Mouse (Mus musculus) CH12.LX (cell line): ENCODE measurements around the gene Scn4a. TPM values are rescaled to one million over a fixed set of nuclear protein-coding genes. Genes with fewer than 3 reads are reported as not detected.

Experiments
- DNase-seq: peaks from one replicate; pipeline ENCODE4 v3.0.0-alpha.2; 2013; ENCODE audit errors: extremely low read depth
- H3K27ac ChIP-seq: 2 replicates; pipeline ENCODE4 v1.5.1; 2012; ENCODE audit warnings: low read depth, mild to moderate bottlenecking, control low read depth, moderate library complexity; ENCODE audit not compliant: insufficient read depth
- H3K27me3 ChIP-seq: replicated peaks from 2 replicates; pipeline ENCODE3; 2012; ENCODE audit warnings: inconsistent platforms
- H3K36me3 ChIP-seq, 2 experiments: replicated peaks in 1 of 2; 2 replicates each; pipeline versions ENCODE3 to v1.6.1; 2012; ENCODE audit warnings: inconsistent platforms in 1 of 2, low read length in 1 of 2, mild to moderate bottlenecking in 1 of 2, mixed read lengths in 1 of 2, moderate library complexity in 1 of 2; ENCODE audit not compliant: control insufficient read depth in 1 of 2, insufficient read depth in 1 of 2
- H3K4me1 ChIP-seq, 2 experiments: 2 replicates each; pipeline ENCODE4 v1.6.1; 2012; ENCODE audit warnings: inconsistent platforms in 1 of 2, moderate library complexity in 1 of 2; ENCODE audit not compliant: insufficient read depth in 2 of 2, control insufficient read depth in 1 of 2
- H3K4me2 ChIP-seq: 2 replicates; pipeline ENCODE4 v1.6.1; 2012; ENCODE audit warnings: low read depth, mild to moderate bottlenecking, control low read depth; ENCODE audit not compliant: poor library complexity, insufficient read depth, severe bottlenecking
- H3K4me3 ChIP-seq, 3 experiments: fragments of 150-350 bp in 1 of 3; sonication (generic) in 1 of 3; replicated peaks in 1 of 3; 2 replicates each; pipeline versions ENCODE3 to v1.5.1; 2011 to 2012; ENCODE audit warnings: low read depth in 2 of 3, low read length in 2 of 3, mild to moderate bottlenecking in 2 of 3, moderate library complexity in 2 of 3, control low read depth in 1 of 3, improper control_type of control experiment in 1 of 3, inconsistent platforms in 1 of 3, mixed read lengths in 1 of 3; ENCODE audit not compliant: poor library complexity in 1 of 3
- H3K79me2 ChIP-seq: replicated peaks from 2 replicates; pipeline ENCODE4 v1.6.1; 2012; ENCODE audit warnings: mild to moderate bottlenecking, moderate library complexity; ENCODE audit not compliant: control insufficient read depth, poor library complexity, insufficient read depth, severe bottlenecking; ENCODE audit errors: extremely low read depth
- H3K9ac ChIP-seq: 2 replicates; pipeline ENCODE4 v1.6.1; 2012; ENCODE audit warnings: low read depth, mild to moderate bottlenecking, control low read depth, moderate library complexity; ENCODE audit not compliant: insufficient read depth
- H3K9me3 ChIP-seq: replicated peaks from 2 replicates; pipeline ENCODE3; 2012; ENCODE audit warnings: low read length, inconsistent platforms, mixed read lengths
- CHD1 ChIP-seq: IDR thresholded peaks from 2 replicates; pipeline ENCODE4 v1.6.1; 2012; ENCODE audit warnings: low read depth, low read length, improper control_type of control experiment, inconsistent platforms
- CHD2 ChIP-seq: IDR thresholded peaks from 2 replicates; pipeline ENCODE4 v1.6.1; 2011; ENCODE audit warnings: low read length, improper control_type of control experiment
- CTCF ChIP-seq, 2 experiments: IDR thresholded peaks in 1 of 2; conservative IDR thresholded peaks in 1 of 2; 2 replicates each; pipeline ENCODE4 v1.5.1; 2011 to 2012; ENCODE audit warnings: low read depth in 2 of 2, low read length in 2 of 2, improper control_type of control experiment in 1 of 2, inconsistent platforms in 1 of 2, mild to moderate bottlenecking in 1 of 2, moderate library complexity in 1 of 2
- E2F4 ChIP-seq: IDR thresholded peaks from 2 replicates; pipeline ENCODE4 v1.6.1; 2011; ENCODE audit warnings: low read depth, low read length, improper control_type of control experiment; ENCODE audit not compliant: insufficient replicate concordance
- ELF1 ChIP-seq: IDR thresholded peaks from 2 replicates; pipeline ENCODE4 v1.6.1; 2014; ENCODE audit warnings: low read depth, mild to moderate bottlenecking, inconsistent platforms, low read length, improper control_type of control experiment
- EP300 ChIP-seq: IDR thresholded peaks from 2 replicates; pipeline ENCODE4 v1.6.1; 2011; ENCODE audit warnings: low read length, improper control_type of control experiment
- ETS1 ChIP-seq: conservative IDR thresholded peaks from 2 replicates; pipeline ENCODE4 v1.6.1; 2012; ENCODE audit warnings: low read depth, mild to moderate bottlenecking, inconsistent platforms, low read length, improper control_type of control experiment, moderate library complexity
- HCFC1 ChIP-seq: IDR thresholded peaks from 2 replicates; pipeline ENCODE4 v1.6.1; 2012; ENCODE audit warnings: low read depth, mild to moderate bottlenecking, inconsistent platforms, low read length, improper control_type of control experiment
- IRF4 ChIP-seq: IDR thresholded peaks from 2 replicates; pipeline ENCODE4 v1.6.1; 2014; ENCODE audit warnings: low read depth, mild to moderate bottlenecking, inconsistent platforms, low read length, improper control_type of control experiment
- JUN ChIP-seq: IDR thresholded peaks from 2 replicates; pipeline ENCODE4 v1.6.1; 2011; ENCODE audit warnings: low read depth, mild to moderate bottlenecking, low read length, improper control_type of control experiment, moderate library complexity; ENCODE audit not compliant: insufficient read depth
- KAT2A ChIP-seq: IDR thresholded peaks from 2 replicates; pipeline ENCODE4 v1.6.1; 2012; ENCODE audit warnings: low read length, improper control_type of control experiment, inconsistent platforms; ENCODE audit not compliant: insufficient replicate concordance
- MAFK ChIP-seq: IDR thresholded peaks from 2 replicates; pipeline ENCODE4 v1.6.1; 2011; ENCODE audit warnings: low read length, improper control_type of control experiment; ENCODE audit not compliant: insufficient replicate concordance
- MAX ChIP-seq: IDR thresholded peaks from 2 replicates; pipeline ENCODE4 v1.6.1; 2011; ENCODE audit warnings: low read length, improper control_type of control experiment
- MAZ ChIP-seq: IDR thresholded peaks from 2 replicates; pipeline ENCODE4 v1.6.1; 2012; ENCODE audit warnings: low read depth, mild to moderate bottlenecking, inconsistent platforms, low read length, improper control_type of control experiment, moderate library complexity
- MEF2A ChIP-seq: IDR thresholded peaks from 2 replicates; pipeline ENCODE4 v1.6.1; 2014; ENCODE audit warnings: low read depth, mild to moderate bottlenecking, inconsistent platforms, low read length, improper control_type of control experiment, borderline replicate concordance
- MXI1 ChIP-seq: IDR thresholded peaks from 2 replicates; pipeline ENCODE4 v1.6.1; 2011; ENCODE audit warnings: mild to moderate bottlenecking, low read depth, low read length, improper control_type of control experiment
- MYC ChIP-seq: IDR thresholded peaks from 2 replicates; pipeline ENCODE4 v1.6.1; 2011; ENCODE audit warnings: low read depth, mild to moderate bottlenecking, improper control_type of control experiment, low read length
- NELFE ChIP-seq: IDR thresholded peaks from 2 replicates; pipeline ENCODE4 v1.6.1; 2011; ENCODE audit warnings: low read depth, low read length, improper control_type of control experiment
- POLR2A ChIP-seq: IDR thresholded peaks from 2 replicates; pipeline ENCODE4 v1.6.1; 2011; ENCODE audit warnings: low read depth, mild to moderate bottlenecking, improper control_type of control experiment, low read length
- POLR2AphosphoS2 ChIP-seq: IDR thresholded peaks from 2 replicates; pipeline ENCODE4 v1.6.1; 2011; ENCODE audit warnings: low read depth, low read length, improper control_type of control experiment
- RAD21 ChIP-seq: IDR thresholded peaks from 2 replicates; pipeline ENCODE4 v1.6.1; 2011; ENCODE audit warnings: low read depth, mild to moderate bottlenecking, low read length, improper control_type of control experiment, moderate library complexity
- RCOR1 ChIP-seq: conservative IDR thresholded peaks from 2 replicates; pipeline ENCODE4 v1.6.1; 2012; ENCODE audit warnings: low read depth, mild to moderate bottlenecking, inconsistent platforms, low read length, improper control_type of control experiment
- SIN3A ChIP-seq: IDR thresholded peaks from 2 replicates; pipeline ENCODE4 v1.6.1; 2012; ENCODE audit warnings: low read length, improper control_type of control experiment, inconsistent platforms
- SMC3 ChIP-seq: IDR thresholded peaks from 2 replicates; pipeline ENCODE4 v1.6.1; 2011; ENCODE audit warnings: low read depth, low read length, improper control_type of control experiment
- TBP ChIP-seq: conservative IDR thresholded peaks from 2 replicates; pipeline ENCODE4 v1.6.1; 2011; ENCODE audit warnings: low read depth, low read length, improper control_type of control experiment
- TCF12 ChIP-seq: IDR thresholded peaks from 2 replicates; pipeline ENCODE4 v1.6.1; 2014; ENCODE audit warnings: low read depth, mild to moderate bottlenecking, inconsistent platforms, low read length, improper control_type of control experiment
- UBTF ChIP-seq: IDR thresholded peaks from 2 replicates; pipeline ENCODE4 v1.6.1; 2012; ENCODE audit warnings: low read depth, mild to moderate bottlenecking, inconsistent platforms, low read length, improper control_type of control experiment, moderate library complexity
- USF1 ChIP-seq: IDR thresholded peaks from 2 replicates; pipeline ENCODE4 v1.6.1; 2014; ENCODE audit warnings: low read depth, mild to moderate bottlenecking, inconsistent platforms, low read length, improper control_type of control experiment
- USF2 ChIP-seq: conservative IDR thresholded peaks from 2 replicates; pipeline ENCODE4 v1.6.1; 2011; ENCODE audit warnings: low read depth, low read length, improper control_type of control experiment
- ZKSCAN1 ChIP-seq: IDR thresholded peaks from 2 replicates; pipeline ENCODE4 v1.6.1; 2012; ENCODE audit warnings: low read depth, inconsistent platforms, low read length, improper control_type of control experiment, borderline replicate concordance
- ZMIZ1 ChIP-seq: IDR thresholded peaks from 2 replicates; pipeline ENCODE4 v1.6.1; 2012; ENCODE audit warnings: low read depth, mild to moderate bottlenecking, inconsistent platforms, low read length, improper control_type of control experiment
- dilution Hi-C: fragments of 300-500 bp; cut with MboI; formaldehyde crosslinking; loops from 2 replicates; pipeline ENCODE4 v1.14.3; 2020; ENCODE audit warnings: low sequenced_read_pairs; ENCODE audit not compliant: extremely low pct_unique_long_range_greater_than_20kb, extremely low pct_ligation_motif_present
- in situ Hi-C: fragments of 300-500 bp; cut with MboI; formaldehyde crosslinking; loops from 3 replicates; pipeline ENCODE4 v1.14.3; 2019; ENCODE audit warnings: low sequenced_read_pairs, low pct_ligation_motif_present, low pct_unique_long_range_greater_than_20kb, mixed read lengths
- polyA plus RNA-seq: library from polyadenylated mRNA; unstranded; fragments of >175 nt; gene quantifications from 2 replicates; pipeline ENCODE4 v1.2.1, GENCODE M21; 2012; ENCODE audit warnings: low read depth; ENCODE audit not compliant: insufficient read length
- total RNA-seq, 2 experiments: library from RNA; depleted of rRNA; stranded (reverse); fragments of 300-350 nt in 1 of 2; fragments of >200 nt in 1 of 2; gene quantifications; 2 replicates each; pipeline ENCODE4 v1.2.3; 2012 to 2014

The Scn4a gene
- total and polyA plus RNA-seq, 3 experiments: 0.55 to 0.97 (median 0.64) TPM

DNA sequence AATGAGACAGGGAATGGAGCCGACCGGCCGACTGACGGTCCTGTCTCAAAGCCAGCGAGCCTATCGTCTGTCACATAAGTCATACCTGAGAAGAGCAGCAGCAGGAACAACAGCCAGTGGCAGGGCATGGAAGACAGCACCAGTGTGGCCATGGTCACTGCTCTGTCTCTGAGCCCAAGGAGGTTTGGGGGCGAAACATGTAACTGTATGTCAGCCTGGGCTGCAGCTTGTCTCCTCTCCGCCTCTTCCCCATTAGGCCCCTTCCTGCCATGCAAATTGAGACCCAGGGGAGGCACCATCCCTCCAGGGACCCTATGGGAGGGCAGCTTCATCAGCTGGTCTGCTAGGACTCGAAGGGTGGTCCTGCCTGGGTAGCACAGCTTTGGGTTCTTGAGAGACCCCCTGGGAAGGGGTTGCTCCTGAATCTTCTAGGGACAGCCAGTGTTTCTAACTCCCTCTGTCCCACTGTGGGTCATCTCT lies 38.7 kb downstream of the Scn4a start, which contains the start of gene Cd79b (continued):
- TF ChIP-seq USF2: no peak
- TF ChIP-seq MXI1: peak; percentile 85
- peak; percentile 92; the same call in 1 of the 2 replicates for TF ChIP-seq SIN3A
- TF ChIP-seq E2F4: no peak
- peak; percentile 96 for TF ChIP-seq NELFE
- peak; percentile 69; the same call in 1 of the 2 replicates for TF ChIP-seq MAX
- peak; percentile 81; the same call in 1 of the 2 replicates for TF ChIP-seq KAT2A
- no peak; the same call in 1 of the 2 replicates for TF ChIP-seq CHD1
- no peak for TF ChIP-seq JUN

DNA sequence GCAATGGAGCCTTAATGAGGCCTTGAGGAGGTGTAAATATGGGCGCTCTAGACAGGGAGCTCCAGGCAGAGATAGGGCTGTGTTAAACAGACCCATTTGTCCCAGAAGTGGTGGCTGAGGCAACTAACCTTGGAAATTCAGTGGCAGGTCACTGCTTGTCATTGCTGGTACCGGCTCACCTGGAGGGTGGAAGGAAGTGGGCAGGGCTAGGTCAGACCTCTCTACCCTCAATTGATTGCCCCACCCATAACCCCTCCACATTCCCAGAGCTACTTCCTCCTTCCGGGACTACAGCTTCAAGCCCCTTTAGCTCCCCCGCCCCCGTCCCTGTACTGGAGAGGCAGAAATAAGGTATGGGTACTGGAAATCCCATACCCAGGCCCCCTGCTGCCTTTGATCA lies 39.6 kb downstream of the Scn4a start:
- H3K27me3 ChIP-seq: no peaks in the 10 kb centered on the region
- dilution Hi-C loops: no loop called here
- H3K4me1 ChIP-seq: peaks cover 42 to 82% of the 10 kb centered on the region in 2 experiments
- peak overlapping the region; percentile 75 to 97 (median 97) for H3K4me3 ChIP-seq
- peaks cover 34 to 35% of the 10 kb centered on the region in 2 experiments for H3K36me3 ChIP-seq
- no peaks in the 10 kb centered on the region for H3K9me3 ChIP-seq
- peak overlapping the region; percentile 99 for H3K27ac ChIP-seq
- peak overlapping the region; percentile 55 for H3K4me2 ChIP-seq
- H3K79me2 ChIP-seq: peaks cover 37% of the 10 kb centered on the region
- peak; percentile 54 for TF ChIP-seq MAX
- TF ChIP-seq POLR2A: peak; percentile 40; the same call in 1 of the 2 replicates
- 0 out of 2 replicates have a peak, but pooled peaks have one; percentile 42 for TF ChIP-seq TBP
- TF ChIP-seq POLR2AphosphoS2: no peak
- TF ChIP-seq EP300: peak; percentile 70
- peak; percentile 95 for TF ChIP-seq SIN3A
- TF ChIP-seq USF1: no peak
- TF ChIP-seq HCFC1: peak; percentile 54; the same call in 1 of the 2 replicates
- TF ChIP-seq ELF1: peak; percentile 94
- TF ChIP-seq CHD1: peak; percentile 89; the same call in 1 of the 2 replicates
- peak; percentile 56; the same call in 1 of the 2 replicates for TF ChIP-seq IRF4
- peak; percentile 58; the same call in 1 of the 2 replicates for TF ChIP-seq TCF12
- no peak for TF ChIP-seq USF2
- no peak for TF ChIP-seq RCOR1
- TF ChIP-seq UBTF: peak; percentile 25; the same call in 1 of the 2 replicates
- peak; percentile 54 for TF ChIP-seq ETS1
- peak; percentile 60; the same call in 1 of the 2 replicates for TF ChIP-seq MYC
- TF ChIP-seq CHD2: peak; percentile 64
- 0 out of 2 replicates have a peak, but pooled peaks have one; percentile 14 for TF ChIP-seq KAT2A
- TF ChIP-seq MAZ: peak; percentile 81; the same call in 1 of the 2 replicates
- no peak for TF ChIP-seq MAFK
- no peak for TF ChIP-seq JUN
- no peak for TF ChIP-seq SMC3
- TF ChIP-seq ZMIZ1: peak; percentile 56
- no peak for TF ChIP-seq CTCF (conservative IDR thresholded peaks at IDR 0.05 in 1 of 2, IDR thresholded peaks at IDR 0.05 in 1 of 2; ENCODE audit: low read depth in 2 of 2, low read length in 2 of 2)
- TF ChIP-seq RAD21: no peak
- peak; percentile 57 for TF ChIP-seq NELFE
- peak; percentile 63; the same call in 1 of the 2 replicates for TF ChIP-seq MXI1
- no peak for TF ChIP-seq ZKSCAN1
- TF ChIP-seq MEF2A: peak; percentile 27; the same call in 1 of the 2 replicates
- in situ Hi-C loops: loop anchor here (25.0 kb wide), 1 partner anchor 449 kb away; the partner anchor contains the start of genes Milr1 and Pecam1
- DNase-seq: peak; percentile 72
- peak overlapping the region; percentile 100 for H3K9ac ChIP-seq
